ENCODE assay signal across 11 mouse cellular contexts in the genomic region with DNA sequence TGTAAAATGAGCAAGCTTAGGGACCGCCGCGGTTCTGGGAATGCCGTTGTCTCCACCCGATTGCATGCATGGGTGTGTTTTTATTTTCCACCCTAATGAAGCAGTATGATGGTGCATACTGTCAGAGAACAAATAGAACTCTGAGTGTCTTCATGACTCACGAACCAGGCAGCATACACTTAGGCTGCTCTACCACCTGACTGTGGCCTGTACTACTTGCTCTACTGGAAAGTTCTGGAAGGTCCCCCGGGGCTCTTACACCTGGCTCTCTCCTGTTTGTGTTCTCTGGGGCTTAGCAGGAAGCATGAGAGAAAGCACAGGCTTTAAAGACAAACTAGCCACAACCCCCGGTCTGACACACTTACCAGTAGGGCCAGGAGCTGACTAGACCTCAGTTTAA. TPM values are rescaled to one million over a fixed set of nuclear protein-coding genes. Genes with fewer than 3 reads are reported as not detected.
DNase-seq lines count a peak whose midpoint lies in the region; ATAC-seq and TF ChIP-seq lines count a peak whose summit lies in the region.
"Had no signal": no experiment of that assay in that cellular context is flagged by ENCODE, and none has a peak within 500 bp of the region (broad histone marks: within the 10 kb centered on the region; RNA-seq: fewer than 3 reads in every experiment).

No protein-coding gene starts in this region.

- H3K27me3 ChIP-seq in forebrain, embryonic 12.5 days = no peaks in the 10 kb centered on the region
- H3K27me3 ChIP-seq in forebrain, embryonic 11.5 days (ENCODE audit: control insufficient read depth, insufficient read depth, low read length) = no peaks in the 10 kb centered on the region
- H3K27me3 ChIP-seq in lung, embryonic 16.5 days (ENCODE audit: control insufficient read depth, insufficient read depth, low read depth, low read length) = no peaks in the 10 kb centered on the region
- no peaks in the 10 kb centered on the region for H3K27me3 ChIP-seq in kidney, postnatal 0 days (ENCODE audit: insufficient read depth, low read length)

- no peak for TF ChIP-seq POLR2A in lung, adult 2 months (IDR thresholded peaks at IDR 0.05; ENCODE audit: borderline replicate concordance, extremely low read depth, low read depth, low read length)
- TF ChIP-seq POLR2A in olfactory bulb, adult 2 months (IDR thresholded peaks at IDR 0.05; ENCODE audit: insufficient read depth, low read depth, low read length) = no peak

- no peak for ATAC-seq in forebrain, embryonic 12.5 days (ENCODE audit: low FRiP score)
- ATAC-seq in forebrain, embryonic 11.5 days (replicated peaks; ENCODE audit: low FRiP score) = no peak
- ATAC-seq in lung, embryonic 16.5 days (ENCODE audit: low read depth) = peak; percentile 27; the same call in 1 of the 2 replicates
- no peak; the same call in 1 of the 2 replicates for ATAC-seq in kidney, postnatal 0 days (replicated peaks; ENCODE audit: low FRiP score, low read depth)

- no peak overlapping the region for H3K9ac ChIP-seq in forebrain, embryonic 12.5 days
- H3K9ac ChIP-seq in forebrain, embryonic 11.5 days (ENCODE audit: low read length) = no peak overlapping the region; the same call in 1 of the 2 replicates
- H3K9ac ChIP-seq in lung, embryonic 16.5 days (ENCODE audit: low read length) = no peak overlapping the region
- H3K9ac ChIP-seq in kidney, postnatal 0 days (ENCODE audit: low read depth, low read length) = no peak overlapping the region

- H3K27ac ChIP-seq in forebrain, embryonic 12.5 days = no peak overlapping the region
- H3K27ac ChIP-seq in forebrain, embryonic 11.5 days (ENCODE audit: low read depth, low read length) = no peak overlapping the region
- H3K27ac ChIP-seq in lung, embryonic 16.5 days (ENCODE audit: low read length) = peak overlapping the region; percentile 57
- H3K27ac ChIP-seq in kidney, postnatal 0 days = peak overlapping the region; percentile 40; the same call in 1 of the 2 replicates
- peak overlapping the region; percentile 77 for H3K27ac ChIP-seq in olfactory bulb, adult 2 months (ENCODE audit: insufficient read depth, low read depth, low read length)

- H3K36me3 ChIP-seq in forebrain, embryonic 12.5 days (replicated peaks) = no peaks in the 10 kb centered on the region
- H3K36me3 ChIP-seq in forebrain, embryonic 11.5 days (ENCODE audit: control insufficient read depth, insufficient read depth, low read length) = no peaks in the 10 kb centered on the region
- no peaks in the 10 kb centered on the region for H3K36me3 ChIP-seq in lung, embryonic 16.5 days (ENCODE audit: control insufficient read depth, insufficient read depth, low read length)
- no peaks in the 10 kb centered on the region for H3K36me3 ChIP-seq in kidney, postnatal 0 days (ENCODE audit: insufficient read depth, low read length)

- DNase-seq in forebrain, embryonic 11.5 days (ENCODE audit: low spot score) = no peak
- DNase-seq in lung, adult 2 months = no peak
- DNase-seq in kidney, postnatal 0 days (ENCODE audit: low spot score) = peak; percentile 16
- no peak for DNase-seq in left cerebral cortex, adult 9 months (ENCODE audit: low spot score in 2 of 2)
- no peak for DNase-seq in natural killer cell, adult 2 months (ENCODE audit: low spot score in 2 of 2)
- DNase-seq: cerebellum, adult 2 months; layer of hippocampus, adult 9-11 months; right cerebral cortex, postnatal 25 days had no signal

- H3K4me1 ChIP-seq in forebrain, embryonic 12.5 days = peaks cover 11% of the 10 kb centered on the region
- peaks cover 4% of the 10 kb centered on the region; the same call in 1 of the 2 replicates for H3K4me1 ChIP-seq in forebrain, embryonic 11.5 days (replicated peaks; ENCODE audit: control insufficient read depth, insufficient read depth, low read length)
- peaks cover 18% of the 10 kb centered on the region for H3K4me1 ChIP-seq in lung, embryonic 16.5 days (replicated peaks; ENCODE audit: control insufficient read depth, insufficient read depth, low read length)
- peaks cover 7% of the 10 kb centered on the region for H3K4me1 ChIP-seq in lung, adult 2 months (ENCODE audit: control insufficient read depth, insufficient read depth, low read length)
- no peaks in the 10 kb centered on the region; the same call in 1 of the 2 replicates for H3K4me1 ChIP-seq in kidney, postnatal 0 days (replicated peaks; ENCODE audit: insufficient read depth, low read length)
- H3K4me1 ChIP-seq in olfactory bulb, adult 2 months (ENCODE audit: control insufficient read depth, insufficient read depth, low read length) = peaks cover 24% of the 10 kb centered on the region

- no peak for TF ChIP-seq CTCF in lung, adult 2 months (IDR thresholded peaks at IDR 0.05; ENCODE audit: insufficient read depth, low read length)
- no peak for TF ChIP-seq CTCF in kidney, postnatal 0 days (IDR thresholded peaks at IDR 0.05; ENCODE audit: low read depth)
- no peak for TF ChIP-seq CTCF in olfactory bulb, adult 2 months (IDR thresholded peaks at IDR 0.05; ENCODE audit: insufficient read depth, low read depth, low read length)

- WGBS in forebrain, embryonic 12.5 days = 74% methylated on average over 8 of the region's 8 CpGs
- whole genome bisulfite sequencing in forebrain, embryonic 11.5 days = 77% methylated on average over 8 of the region's 8 CpGs
- WGBS in lung, embryonic 16.5 days = 55% methylated on average over 8 of the region's 8 CpGs
- 71% methylated on average over 8 of the region's 8 CpGs for WGBS in lung, adult 2 months
- 52% methylated on average over 8 of the region's 8 CpGs for WGBS in kidney, postnatal 0 days
- 46% methylated on average over 8 of the region's 8 CpGs for WGBS in olfactory bulb, adult 2 months

- peak overlapping the region; percentile 64 for H3K4me2 ChIP-seq in forebrain, embryonic 12.5 days
- no peak overlapping the region for H3K4me2 ChIP-seq in forebrain, embryonic 11.5 days (ENCODE audit: low read depth, low read length, severe bottlenecking)
- no peak overlapping the region; the same call in 1 of the 2 replicates for H3K4me2 ChIP-seq in lung, embryonic 16.5 days (ENCODE audit: low read depth, low read length)
- peak overlapping the region; percentile 54; the same call in 1 of the 2 replicates for H3K4me2 ChIP-seq in kidney, postnatal 0 days (ENCODE audit: low read length)

- no peak overlapping the region for H3K4me3 ChIP-seq in forebrain, embryonic 12.5 days (replicated peaks)
- no peak overlapping the region for H3K4me3 ChIP-seq in forebrain, embryonic 11.5 days (ENCODE audit: low read depth, low read length)
- no peak overlapping the region for H3K4me3 ChIP-seq in lung, embryonic 16.5 days (ENCODE audit: low read length)
- H3K4me3 ChIP-seq in lung, adult 2 months (replicated peaks; ENCODE audit: extremely low read depth, low read depth, low read length) = no peak overlapping the region
- no peak overlapping the region for H3K4me3 ChIP-seq in kidney, postnatal 0 days (replicated peaks; ENCODE audit: low read depth, low read length)
- H3K4me3 ChIP-seq in olfactory bulb, adult 2 months (ENCODE audit: insufficient read depth, low read depth, low read length) = no peak overlapping the region

- H3K9me3 ChIP-seq in forebrain, embryonic 12.5 days = no peaks in the 10 kb centered on the region
- H3K9me3 ChIP-seq in forebrain, embryonic 11.5 days (ENCODE audit: control insufficient read depth, low read length) = no peaks in the 10 kb centered on the region
- H3K9me3 ChIP-seq in lung, embryonic 16.5 days (ENCODE audit: control insufficient read depth, low read length) = no peaks in the 10 kb centered on the region
- no peaks in the 10 kb centered on the region for H3K9me3 ChIP-seq in kidney, postnatal 0 days (replicated peaks; ENCODE audit: low read length)

RNA-seq across cellular contexts. Expression of a gene that starts 21.7 kb away (rescaled TPM):
- not detected in 2 replicates for polyA plus RNA-seq in forebrain, embryonic 12.5 days (2016; fragmentation: Nextera tagmentation; extraction: Ambion mirVana)
- polyA plus RNA-seq in forebrain, embryonic 11.5 days (2014; fragmentation: Nextera tagmentation; extraction: Ambion mirVana) = not detected in 2 replicates
- 0.09 and 0.10 TPM in 2 replicates for polyA plus RNA-seq in lung, embryonic 16.5 days (2015; fragmentation: Nextera tagmentation; extraction: Ambion mirVana)
- polyA plus RNA-seq in lung, adult 2 months (2012; rRNA removed) = 0.32 TPM in 2 replicates
- 0.34 and 0.36 TPM in 2 replicates for polyA plus RNA-seq in kidney, postnatal 0 days (2015; fragmentation: Nextera tagmentation; extraction: Ambion mirVana)
- not detected in 2 replicates for polyA plus RNA-seq in olfactory bulb, adult 2 months (2012; ENCODE audit: insufficient read depth, insufficient read length, low replicate concordance, missing spikeins)

RNA-seq across cellular contexts. Expression of a gene that starts 32.4 kb away (rescaled TPM):
- polyA plus RNA-seq in forebrain, embryonic 12.5 days (2016; fragmentation: Nextera tagmentation; extraction: Ambion mirVana) = 15.5 and 18.9 TPM in 2 replicates
- 19.7 and 20.9 TPM in 2 replicates for polyA plus RNA-seq in forebrain, embryonic 11.5 days (2014; fragmentation: Nextera tagmentation; extraction: Ambion mirVana)
- 86.3 and 103 TPM in 2 replicates for polyA plus RNA-seq in lung, embryonic 16.5 days (2015; fragmentation: Nextera tagmentation; extraction: Ambion mirVana)
- 34.4 and 53.2 TPM in 2 replicates for polyA plus RNA-seq in lung, adult 2 months (2012; rRNA removed)
- polyA plus RNA-seq in kidney, postnatal 0 days (2015; fragmentation: Nextera tagmentation; extraction: Ambion mirVana) = 60.6 and 64.8 TPM in 2 replicates
- not detected in 2 replicates for polyA plus RNA-seq in olfactory bulb, adult 2 months (2012; ENCODE audit: insufficient read depth, insufficient read length, low replicate concordance, missing spikeins)

RNA-seq across cellular contexts. Expression of a gene that starts 38.8 kb away (rescaled TPM):
- 0.13 and 0.36 TPM in 2 replicates for polyA plus RNA-seq in forebrain, embryonic 12.5 days (2016; fragmentation: Nextera tagmentation; extraction: Ambion mirVana)
- not detected in 2 replicates for polyA plus RNA-seq in forebrain, embryonic 11.5 days (2014; fragmentation: Nextera tagmentation; extraction: Ambion mirVana)
- 0.30 and 0.48 TPM in 2 replicates for polyA plus RNA-seq in lung, embryonic 16.5 days (2015; fragmentation: Nextera tagmentation; extraction: Ambion mirVana)
- polyA plus RNA-seq in lung, adult 2 months (2012; rRNA removed) = 0.09 and 0.32 TPM in 2 replicates
- polyA plus RNA-seq in kidney, postnatal 0 days (2015; fragmentation: Nextera tagmentation; extraction: Ambion mirVana) = 0.05 TPM in 1 of 2 replicates, not detected in the other
- not detected in 2 replicates for polyA plus RNA-seq in olfactory bulb, adult 2 months (2012; ENCODE audit: insufficient read depth, insufficient read length, low replicate concordance, missing spikeins)

Comparison
In these comparisons a context has a peak if more than half of its experiments do, and no peak if none do; other contexts are left out.
1. H3K4me2 ChIP-seq: peak in forebrain, embryonic 12.5 days (single experiment) and kidney, postnatal 0 days (single experiment); none in forebrain, embryonic 11.5 days (single experiment) and lung, embryonic 16.5 days (single experiment).
2. H3K27ac ChIP-seq: peak in lung, embryonic 16.5 days (single experiment), kidney, postnatal 0 days (single experiment) and olfactory bulb, adult 2 months (single experiment); none in forebrain, embryonic 12.5 days (single experiment) and forebrain, embryonic 11.5 days (single experiment).
3. RNA of a gene that starts 32.4 kb away (polyA plus RNA-seq): 86.3 to 103 TPM in lung, embryonic 16.5 days, 60.6 to 64.8 TPM in kidney, postnatal 0 days, 34.4 to 53.2 TPM in lung, adult 2 months, 19.7 to 20.9 TPM in forebrain, embryonic 11.5 days and 15.5 to 18.9 TPM in forebrain, embryonic 12.5 days; not detected in olfactory bulb, adult 2 months; every median in the first group is over 10 times any median in the second.